Mouse (Mus musculus) brain, embryonic 14.5 days (tissue): ENCODE results near the gene Snd1. TPM values are rescaled to one million over a fixed set of nuclear protein-coding genes. Genes with fewer than 3 reads are reported as not detected.

Experiments used
- DNase-seq: peaks from one replicate; pipeline ENCODE4 v3.0.0-alpha.2; 2011; ENCODE audit warnings: low read depth
- CTCF ChIP-seq: fragments of 200-500 bp; IDR thresholded peaks from 2 replicates; pipeline ENCODE4 v1.5.1; 2012; ENCODE audit warnings: inconsistent platforms, mild to moderate bottlenecking, moderate library complexity, borderline replicate concordance; ENCODE audit not compliant: insufficient read depth, insufficient read length; ENCODE audit errors: extremely low read depth
- POLR2A ChIP-seq: fragments of 200-500 bp; IDR thresholded peaks from 2 replicates; pipeline ENCODE4 v1.6.1; 2012; ENCODE audit warnings: mild to moderate bottlenecking, inconsistent platforms, borderline replicate concordance; ENCODE audit not compliant: poor library complexity, insufficient read depth, insufficient read length, severe bottlenecking; ENCODE audit errors: extremely low read depth
- polyA plus RNA-seq: library from polyadenylated mRNA; depleted of rRNA; stranded (reverse); fragments of >200 nt; gene quantifications from 2 replicates; pipeline ENCODE4 v1.2.3, GENCODE M21; 2012

Gene Snd1
- polyA plus RNA-seq, 1 experiment = 73.1 TPM

DNA sequence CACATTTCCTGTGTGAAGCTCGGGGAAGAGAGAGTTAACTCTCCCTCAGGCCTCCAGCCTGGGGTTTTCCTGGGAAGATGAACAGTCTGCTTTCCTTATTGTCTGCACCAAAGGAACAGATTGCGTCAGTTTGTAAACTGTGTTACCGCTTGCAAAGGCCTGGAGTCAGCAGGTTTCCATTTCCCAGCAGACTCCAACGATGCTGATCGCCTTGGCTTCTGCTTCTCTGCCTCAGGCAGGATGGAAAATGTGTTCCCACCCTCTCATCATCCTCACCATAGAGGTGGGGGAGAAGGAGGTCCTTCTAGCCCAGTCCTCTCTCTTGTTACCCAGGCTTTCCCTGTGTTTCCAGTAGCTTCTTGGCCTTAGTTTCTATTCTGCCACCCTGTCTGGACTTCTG is 389.7 kb downstream of the Snd1 start:
- TF ChIP-seq CTCF = no peak
- DNase-seq = peak; percentile 91

- no peak for TF ChIP-seq CTCF
- no peak for TF ChIP-seq POLR2A
- peak; percentile 71 for DNase-seq
These were observed 390.2 kb downstream of the Snd1 start for GRCm38 (mm10) chr6:28865112-28865511.

- TF ChIP-seq CTCF = no peak
- no peak for TF ChIP-seq POLR2A
- no peak for DNase-seq
These were observed 391.3 kb downstream of the Snd1 start for GRCm38 (mm10) chr6:28866206-28866605.

- TF ChIP-seq CTCF (no peak), POLR2A (no peak)
- no peak for DNase-seq
These were observed 392.7 kb downstream of the Snd1 start for GRCm38 (mm10) chr6:28867516-28868251.

DNA sequence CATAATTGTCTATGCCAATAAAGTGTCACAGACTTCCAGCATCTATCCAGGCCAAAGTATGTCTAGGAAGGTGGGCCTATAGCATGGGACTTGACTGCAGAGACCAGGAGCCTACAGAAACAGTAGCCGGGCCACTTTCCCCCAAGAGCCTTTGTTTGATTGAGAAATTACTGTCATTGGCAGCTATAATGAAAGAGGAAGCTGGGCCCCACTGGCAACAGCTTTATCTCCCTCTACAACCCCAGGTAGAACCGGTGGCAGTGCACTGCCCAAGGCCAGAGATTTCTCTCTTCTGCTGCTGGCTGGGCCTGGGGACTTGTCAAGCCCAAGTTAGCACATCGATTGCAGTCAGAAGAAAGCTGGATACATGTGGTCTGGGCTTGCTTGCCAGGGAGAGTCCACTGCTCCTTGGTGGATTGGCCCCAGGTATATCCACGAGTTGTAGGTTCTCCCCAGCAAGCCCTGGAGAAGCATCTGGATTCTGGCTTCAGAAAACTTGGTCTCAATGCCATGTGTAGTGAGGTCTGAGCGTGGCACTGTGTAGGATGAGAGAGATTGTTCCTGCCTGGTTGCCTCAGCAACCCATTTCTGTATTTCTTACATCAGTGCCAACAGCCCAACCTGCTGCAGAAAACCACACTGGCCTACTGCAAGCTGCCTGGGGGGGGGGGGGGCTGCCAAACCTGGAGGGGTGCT is 396.9 kb downstream of the Snd1 start:
- TF ChIP-seq POLR2A (no peak), CTCF (no peak)
- DNase-seq = peak; percentile 46

- no peak for TF ChIP-seq CTCF
- TF ChIP-seq POLR2A = no peak
- DNase-seq = peak; percentile 48
These were observed 397.5 kb downstream of the Snd1 start for GRCm38 (mm10) chr6:28872421-28872795.

DNA sequence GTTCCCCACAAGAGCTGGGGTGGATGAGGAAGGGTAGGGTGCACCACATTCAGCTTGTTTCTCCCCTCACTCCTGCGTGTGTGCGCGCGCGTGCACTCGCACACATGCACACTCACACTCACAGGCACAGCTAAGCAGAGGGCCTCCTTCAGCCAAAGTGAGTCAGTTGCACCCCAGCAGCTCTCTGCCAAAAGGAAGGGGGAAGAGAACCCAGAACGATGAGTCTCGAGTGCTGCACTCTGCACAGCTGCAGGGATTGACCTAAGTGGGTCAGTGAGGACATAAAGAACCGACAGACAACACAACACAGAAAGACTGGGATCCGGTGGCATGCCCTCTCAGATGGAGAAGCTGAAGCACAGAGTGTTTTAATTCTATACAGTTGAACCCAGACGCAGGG is 399.1 kb downstream of the Snd1 start:
- no peak for DNase-seq
- no peak for TF ChIP-seq CTCF
- no peak for TF ChIP-seq POLR2A

DNA sequence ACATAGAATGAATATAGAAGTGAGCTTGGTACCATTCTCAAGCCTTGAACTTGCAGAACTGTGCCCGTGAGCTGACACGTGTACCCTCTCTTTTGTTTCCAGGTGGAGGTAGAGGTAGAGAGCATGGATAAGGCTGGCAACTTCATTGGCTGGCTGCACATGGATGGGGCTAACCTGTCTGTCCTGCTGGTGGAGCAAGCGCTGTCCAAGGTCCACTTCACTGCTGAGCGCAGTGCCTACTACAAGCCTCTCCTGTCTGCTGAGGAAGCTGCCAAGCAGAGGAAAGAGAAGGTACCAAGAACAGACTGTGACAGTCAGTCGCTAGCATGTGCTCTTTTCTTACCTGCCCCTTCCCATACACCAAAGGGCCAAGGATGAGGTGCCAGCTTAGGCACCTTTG is 399.8 kb downstream of the Snd1 start:
- no peak for DNase-seq

GRCm38 (mm10) chr6:28875333-28875732 is 400.4 kb downstream of the Snd1 start:
- TF ChIP-seq CTCF = no peak
- no peak for TF ChIP-seq POLR2A
- DNase-seq = no peak

More for the DNA sequence above, 399.8 kb downstream of the Snd1 start:
- TF ChIP-seq POLR2A = no peak
- no peak for TF ChIP-seq CTCF

DNA sequence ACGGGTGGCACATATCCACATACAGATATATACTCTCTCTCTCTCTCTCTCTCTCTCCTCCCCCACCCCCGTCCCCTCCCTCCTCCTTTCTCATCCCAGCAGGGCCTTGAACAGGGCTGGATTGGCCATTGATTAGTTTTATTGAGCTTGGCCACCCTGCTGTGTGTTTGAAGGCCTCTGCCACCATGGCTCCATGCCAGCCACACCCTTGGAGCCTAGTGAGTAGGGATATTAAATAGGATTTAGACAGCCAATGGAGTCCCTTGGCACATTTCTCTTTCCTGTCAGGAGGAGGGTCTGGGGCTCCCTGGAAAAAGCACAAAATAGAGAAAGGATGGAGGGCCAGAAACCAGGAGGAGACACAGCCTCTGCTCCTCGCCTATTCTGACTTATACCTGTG is 401.6 kb downstream of the Snd1 start:
- DNase-seq = peak; percentile 89
- TF ChIP-seq CTCF = no peak
- no peak for TF ChIP-seq POLR2A

DNA sequence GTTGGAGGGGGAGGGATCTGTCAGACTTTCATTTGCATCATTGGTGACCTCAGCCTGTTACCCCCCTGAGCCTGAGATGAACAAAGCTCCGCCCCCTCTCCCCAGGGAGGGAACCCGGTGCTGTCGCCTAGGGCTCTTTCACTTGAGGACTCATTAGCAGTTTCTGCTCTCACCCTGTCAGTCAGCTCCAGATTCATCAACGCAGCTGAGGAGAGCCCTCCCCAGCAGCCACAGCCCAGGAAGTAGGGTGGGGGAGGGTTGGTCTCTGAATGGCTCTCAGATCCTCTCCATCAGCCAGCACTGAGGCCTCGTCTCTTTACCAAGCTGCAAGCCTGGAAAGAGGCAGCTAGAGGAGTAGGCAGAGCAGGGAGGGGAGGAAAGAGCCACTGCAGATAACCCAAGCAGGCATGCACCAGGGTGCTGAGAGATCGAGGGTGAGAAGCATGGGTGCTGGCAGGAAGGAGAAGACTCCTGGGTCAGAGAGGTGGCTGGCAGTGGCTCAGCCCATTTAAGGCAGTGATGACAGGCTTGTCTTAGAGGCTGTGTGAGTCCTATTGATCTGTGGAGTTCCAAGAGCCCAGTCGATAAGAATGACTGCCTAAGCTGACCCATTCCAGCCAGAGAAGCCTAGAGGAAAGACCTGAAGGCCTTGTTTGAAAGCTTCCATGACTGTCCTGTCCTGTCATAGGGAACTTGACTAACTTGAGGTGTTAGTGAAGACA is 403.2 kb downstream of the Snd1 start:
- peak; percentile 96 for DNase-seq
- no peak for TF ChIP-seq POLR2A
- no peak for TF ChIP-seq CTCF
